Mouse (Mus musculus): Measurements from ENCODE around the gene Alad.

GRCm38 (mm10) chr4:62543782-62544181 lies 24.1 kb upstream of the Alad start:
- TF ChIP-seq POLR2A (IDR thresholded peaks at IDR 0.05; ENCODE audit: low read depth, low read length) = no peak
- TF ChIP-seq CTCF (conservative IDR thresholded peaks at IDR 0.05; ENCODE audit: insufficient read depth, insufficient read length, low read depth, low read length) = no peak
